Mouse (Mus musculus): Measurements from ENCODE around the gene P2ry12.

P2ry12 gene

DNA sequence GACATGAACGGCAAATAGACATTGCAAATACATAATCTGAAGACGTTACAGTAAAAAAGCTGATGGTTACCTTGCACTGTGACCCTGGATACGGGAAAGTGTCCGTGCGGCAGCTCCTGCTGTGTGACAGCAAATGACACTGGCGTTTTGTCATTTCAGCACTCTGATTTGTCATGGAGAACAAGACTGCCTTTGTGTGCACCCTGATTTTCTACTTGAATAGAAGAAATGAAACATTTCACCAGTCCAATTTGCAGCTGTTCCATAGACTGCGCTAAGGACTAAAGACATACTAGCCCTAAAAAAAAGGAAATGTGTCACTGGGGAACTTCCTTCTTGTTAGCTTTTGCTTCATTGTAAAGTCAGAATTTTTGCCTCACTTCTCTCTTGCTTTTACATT is at the start of gene P2ry12:
Gene P2ry12, minus strand, starts transcription at position 168 of the 400 bp plus-strand sequence.
- DNase-seq = peak; percentile 24

DNA sequence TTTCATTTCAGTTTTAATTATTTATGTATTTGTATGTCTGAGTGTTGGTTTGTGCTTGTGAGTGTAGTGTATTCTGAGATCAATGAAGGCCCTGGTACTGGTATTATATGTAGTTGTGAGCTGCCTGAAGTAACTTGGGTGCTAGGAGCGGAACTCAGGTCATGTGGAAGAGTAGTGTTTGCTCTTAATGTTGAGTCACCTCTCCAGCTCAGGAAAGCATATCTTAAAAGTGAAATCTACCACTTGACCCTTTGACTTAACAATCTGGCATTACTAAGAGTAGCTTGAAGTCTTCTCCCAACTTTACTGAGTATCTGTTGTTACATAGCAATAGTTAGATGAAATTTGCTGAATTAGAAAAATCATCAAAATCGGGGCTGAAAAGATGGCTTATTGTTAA is 42.8 kb upstream of the P2ry12 start:
- DNase-seq = no peak

DNA sequence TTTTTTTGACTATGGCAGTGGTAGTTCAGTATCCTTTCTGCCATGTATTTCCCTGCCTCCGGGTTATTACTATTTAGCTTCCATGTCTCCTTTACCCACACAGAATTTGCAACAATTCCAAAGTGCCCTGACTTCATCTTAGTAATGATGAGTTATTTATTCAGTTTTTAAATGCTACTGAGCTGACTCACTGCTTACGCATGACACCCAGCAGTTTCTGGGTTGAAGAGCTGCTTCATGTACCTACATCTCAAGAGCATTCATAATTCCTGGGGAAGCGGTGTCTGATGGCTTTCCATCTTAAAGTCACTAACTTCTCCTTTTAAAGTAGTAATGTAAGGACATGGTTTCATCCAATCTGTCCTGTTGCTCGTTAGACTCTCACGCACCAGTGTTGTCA is 42.3 kb upstream of the P2ry12 start:
- no peak for DNase-seq

DNA sequence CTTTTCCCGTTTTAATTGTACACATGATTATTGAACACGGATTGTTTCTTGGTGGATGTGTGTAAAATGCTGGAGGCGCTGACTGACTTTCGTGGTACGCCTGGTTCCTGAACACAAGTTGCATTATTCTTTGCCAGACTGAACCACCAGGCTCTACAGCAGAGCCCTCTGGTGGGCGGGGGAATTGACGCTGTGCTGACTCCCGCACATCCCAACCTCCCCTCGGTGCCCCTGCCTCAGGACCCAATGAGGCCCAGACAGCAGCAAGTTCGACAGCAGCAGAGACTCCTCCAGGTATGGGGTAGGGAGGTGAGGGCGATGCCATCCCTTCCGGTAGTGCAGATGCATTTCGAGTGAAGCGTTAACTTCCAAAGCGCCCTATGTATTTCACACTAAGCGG is 35.0 kb upstream of the P2ry12 start:
- no peak for DNase-seq

DNA sequence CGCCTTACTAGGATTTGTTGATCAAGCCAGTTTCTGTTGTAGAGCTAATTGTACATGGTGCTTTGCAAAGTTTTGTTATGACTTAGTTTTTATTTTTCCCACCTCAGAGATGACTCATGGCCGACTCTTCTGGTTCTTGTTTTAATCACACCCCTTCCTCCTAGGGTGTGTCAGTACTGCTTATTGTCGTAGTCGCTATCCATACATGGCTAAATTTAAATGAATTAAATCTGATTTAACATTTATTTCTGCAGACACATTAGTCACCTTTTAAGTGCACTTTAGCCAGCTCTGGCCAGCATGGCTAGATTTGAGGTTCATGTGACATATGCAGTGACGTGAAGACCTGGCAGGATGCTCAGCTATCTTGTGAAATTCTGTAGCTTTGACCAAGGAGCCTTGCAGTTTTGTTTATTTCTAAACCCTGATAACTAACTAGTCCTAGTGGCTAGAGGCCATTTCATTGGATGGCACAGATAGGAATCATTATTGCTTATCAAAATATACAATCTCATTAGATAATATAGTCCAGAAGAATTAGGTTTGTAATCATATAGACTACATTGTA is 34.0 kb upstream of the P2ry12 start:
- no peak for DNase-seq

GRCm38 (mm10) chr3:59295699-59296562 is 33.3 kb upstream of the P2ry12 start:
- DNase-seq = no peak

DNA sequence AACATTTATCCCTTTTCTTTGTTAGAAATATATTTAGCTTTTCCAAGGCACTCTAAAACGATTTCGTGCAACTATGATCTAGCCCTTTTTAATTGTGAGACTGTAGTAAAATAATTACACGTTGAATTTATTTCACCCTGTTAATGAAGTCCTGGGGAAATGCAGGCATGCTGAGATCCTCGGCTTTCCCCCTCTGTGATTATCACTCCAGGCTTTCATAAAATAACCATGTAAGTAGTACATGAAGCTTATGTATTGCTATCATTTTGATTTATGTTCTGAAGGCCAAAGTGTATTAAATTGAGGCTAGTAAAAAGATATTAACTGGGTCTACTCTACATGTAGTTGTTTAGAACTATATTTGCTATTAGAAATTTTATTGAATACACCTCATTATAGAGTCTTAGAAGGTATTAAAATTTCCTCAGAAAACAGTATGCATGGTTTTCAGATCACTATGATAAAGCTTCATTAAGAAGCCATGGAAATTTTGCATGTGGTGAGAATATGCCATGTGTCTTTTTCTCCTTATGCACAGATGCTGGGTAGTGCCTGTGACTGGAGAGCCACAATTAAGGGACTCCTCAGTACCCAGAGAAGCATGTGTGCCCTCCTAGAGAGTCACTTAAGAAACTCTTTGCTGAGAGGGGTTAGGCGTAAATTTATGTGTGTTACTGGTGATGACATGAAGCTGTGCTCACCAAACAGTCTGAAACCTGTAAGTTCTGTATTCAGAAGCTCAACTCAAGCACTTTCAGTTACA is 30.9 kb upstream of the P2ry12 start:
- DNase-seq = no peak

- DNase-seq = no peak
Measured at GRCm38 (mm10) chr3:59290551-59290950, 27.9 kb upstream of the P2ry12 start.

DNA sequence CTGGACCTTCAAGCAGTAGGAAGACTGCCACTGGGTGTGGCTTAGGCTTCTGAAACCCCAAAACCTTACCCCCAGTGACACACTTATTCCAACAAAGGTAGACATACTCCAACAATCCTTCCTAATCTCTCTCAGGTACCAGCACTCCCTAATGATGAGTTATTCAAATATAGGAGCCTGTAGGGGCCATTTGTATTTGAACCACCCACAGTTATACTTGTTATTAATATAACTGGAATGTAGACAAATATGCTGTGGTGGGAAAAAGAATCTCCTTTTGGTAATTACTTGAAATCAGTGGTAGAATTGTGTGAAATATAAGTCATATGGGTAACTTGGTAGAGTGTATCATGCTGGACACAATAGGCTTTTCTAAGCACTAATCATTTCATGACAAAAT is 15.9 kb upstream of the P2ry12 start:
- DNase-seq = no peak

- no peak for DNase-seq
Measured at GRCm38 (mm10) chr3:59278254-59278533, 15.5 kb upstream of the P2ry12 start.

DNA sequence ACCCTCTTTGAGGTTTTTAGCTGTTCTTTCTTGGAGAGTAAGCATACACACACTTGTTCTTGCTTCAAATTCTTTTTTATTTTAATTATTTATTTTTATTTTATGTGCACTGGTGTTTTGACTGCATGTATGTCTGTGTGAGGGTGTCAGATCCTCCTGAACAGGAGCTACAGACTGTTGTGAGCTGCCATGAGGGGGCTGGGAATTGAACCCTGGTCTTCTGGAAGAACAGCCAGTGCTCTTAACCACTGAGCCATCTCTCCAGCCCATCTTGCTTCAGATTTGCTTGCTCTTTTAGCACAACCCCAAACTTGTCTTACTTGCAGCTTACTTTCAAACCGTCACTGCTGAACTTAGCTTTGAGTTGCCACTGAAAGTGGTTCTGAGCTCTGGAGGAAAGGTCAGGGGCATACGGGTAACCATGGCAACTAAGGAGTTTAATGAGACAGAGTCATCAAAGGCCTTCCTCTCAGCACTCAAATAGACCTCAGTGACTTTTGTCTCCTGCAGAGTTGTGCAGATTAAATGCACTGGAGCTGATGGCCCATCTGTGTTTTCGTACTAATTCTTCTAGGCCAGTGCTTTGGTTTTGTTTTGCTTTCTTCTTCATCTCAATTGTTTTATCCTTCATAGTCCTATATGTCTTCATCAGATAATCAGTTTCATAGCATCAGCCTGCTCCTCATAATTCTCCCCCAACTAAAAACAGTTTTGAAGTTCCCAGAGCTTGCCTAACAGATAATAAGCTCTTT is 15.0 kb upstream of the P2ry12 start:
- DNase-seq = no peak

DNA sequence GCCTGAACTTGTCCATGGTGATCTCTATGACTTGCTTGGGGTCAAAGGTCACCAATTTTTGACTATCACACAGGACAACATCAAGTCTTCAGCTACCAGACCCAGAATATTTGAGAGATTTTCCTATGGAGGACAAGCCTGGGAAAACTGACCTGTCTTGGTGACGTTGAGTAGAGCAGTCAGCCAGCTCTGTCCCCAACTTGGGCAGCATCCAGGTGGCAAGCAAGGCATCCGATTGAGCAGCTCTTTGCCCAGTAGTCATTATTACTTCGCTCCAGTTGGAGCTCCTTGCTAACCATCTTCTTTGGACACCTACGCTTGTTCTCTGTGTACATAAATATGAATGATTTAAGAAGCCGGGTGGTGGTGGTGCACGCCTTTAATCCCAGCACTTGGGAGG is 8.1 kb upstream of the P2ry12 start:
- no peak for DNase-seq

DNA sequence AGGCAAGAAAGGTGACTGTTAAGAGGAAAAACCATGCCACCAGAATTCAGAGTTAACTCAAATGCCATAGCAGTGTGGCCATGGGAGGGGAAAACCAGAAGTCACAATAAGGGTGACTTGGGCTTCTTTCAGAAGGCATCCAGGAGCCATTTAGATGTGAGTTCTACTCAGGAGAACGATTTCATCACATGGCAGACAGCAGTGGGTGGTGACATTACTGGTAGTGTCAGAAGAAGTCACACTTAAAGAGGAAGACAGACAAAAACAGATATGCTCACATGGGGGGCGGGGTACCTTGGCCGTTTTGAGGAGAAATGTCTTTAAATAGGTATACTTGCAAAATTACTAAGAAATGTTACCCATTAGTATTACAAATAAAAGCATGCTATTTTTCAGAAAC is 1.3 kb upstream of the P2ry12 start:
- DNase-seq = peak; percentile 67

GRCm38 (mm10) chr3:59263417-59263816 is 746 bp upstream of the P2ry12 start:
- no peak for DNase-seq

DNA sequence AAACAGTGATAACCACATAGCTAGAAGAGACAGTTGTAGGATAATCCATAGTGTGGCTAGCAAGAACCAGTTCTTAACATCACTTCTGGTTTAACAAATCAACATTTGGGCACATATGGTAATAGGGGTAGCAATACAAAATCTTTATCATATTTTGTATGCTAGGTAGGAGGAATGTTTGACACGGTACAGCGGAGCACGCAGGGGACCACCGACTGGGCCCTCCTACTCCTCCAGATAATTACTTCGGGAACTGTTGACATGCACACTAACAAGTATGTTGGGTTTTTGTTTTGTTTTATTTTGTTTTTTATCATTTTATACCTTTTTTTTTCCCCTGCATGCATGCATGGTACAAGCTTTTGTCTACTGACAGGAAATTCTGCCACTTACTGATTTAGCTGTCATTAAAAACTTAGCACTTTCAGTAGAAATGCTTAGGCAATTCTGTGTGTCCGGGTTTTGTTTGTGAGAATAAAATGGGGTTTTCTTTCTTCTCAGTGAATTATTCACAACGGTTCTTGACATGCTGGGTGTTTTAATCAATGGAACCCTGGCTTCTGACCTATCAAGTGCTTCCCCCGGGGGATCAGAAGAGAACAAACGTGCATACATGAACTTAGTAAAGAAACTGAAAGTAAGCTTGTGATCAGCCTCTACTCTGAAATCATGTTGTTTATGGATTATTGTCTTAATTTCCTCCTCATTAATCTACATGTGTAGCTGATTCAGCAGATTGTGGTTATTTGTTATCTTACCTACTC is 780 bp downstream of the P2ry12 start:
- DNase-seq = no peak

- DNase-seq = peak; percentile 80
Measured at GRCm38 (mm10) chr3:59260745-59261144, 1.9 kb downstream of the P2ry12 start.

DNA sequence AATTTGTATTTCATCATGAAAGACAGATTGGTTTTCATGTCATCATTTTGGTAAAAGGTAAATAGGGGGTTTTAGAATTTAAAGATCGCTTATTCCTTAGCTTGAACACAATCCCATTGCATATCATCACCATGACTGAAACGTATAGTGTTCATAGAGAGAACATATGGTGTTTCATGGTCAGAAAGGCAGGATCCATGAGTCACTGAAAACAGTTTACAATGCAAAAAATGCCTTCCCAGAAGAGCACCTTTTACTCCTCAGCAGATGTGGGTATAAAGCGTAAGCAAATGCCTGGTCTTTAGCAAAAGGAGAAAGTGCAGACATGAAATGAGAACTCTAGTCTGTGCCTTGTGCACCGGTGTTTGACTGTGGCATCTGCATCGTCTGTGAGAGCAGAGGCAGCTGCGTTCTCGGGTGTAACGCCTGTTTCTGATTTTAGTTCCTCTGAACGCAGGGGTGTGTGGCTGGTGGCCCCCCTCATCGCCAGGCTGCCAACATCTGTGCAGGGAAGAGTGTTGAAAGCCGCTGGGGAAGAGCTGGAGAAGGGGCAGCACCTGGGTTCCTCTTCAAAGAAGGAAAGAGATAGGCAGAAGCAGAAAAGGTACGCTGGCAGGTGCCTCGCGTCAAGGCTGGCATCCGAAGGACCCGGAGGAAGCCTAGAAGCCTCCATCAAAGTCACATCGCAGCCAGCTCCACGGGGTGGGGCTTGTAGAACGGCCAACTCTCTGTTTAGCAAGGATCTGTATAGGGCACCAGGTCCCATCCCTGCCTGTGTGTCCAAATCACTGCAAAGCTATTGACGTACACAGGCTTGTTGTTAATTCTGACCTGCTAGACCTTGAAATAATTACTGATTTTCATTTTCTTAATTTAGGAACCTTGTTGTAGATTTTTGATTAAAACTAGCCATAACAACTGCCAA is 4.7 kb downstream of the P2ry12 start:
- no peak for DNase-seq

- no peak for DNase-seq
Measured at GRCm38 (mm10) chr3:59250454-59250853, 12.2 kb downstream of the P2ry12 start.

DNA sequence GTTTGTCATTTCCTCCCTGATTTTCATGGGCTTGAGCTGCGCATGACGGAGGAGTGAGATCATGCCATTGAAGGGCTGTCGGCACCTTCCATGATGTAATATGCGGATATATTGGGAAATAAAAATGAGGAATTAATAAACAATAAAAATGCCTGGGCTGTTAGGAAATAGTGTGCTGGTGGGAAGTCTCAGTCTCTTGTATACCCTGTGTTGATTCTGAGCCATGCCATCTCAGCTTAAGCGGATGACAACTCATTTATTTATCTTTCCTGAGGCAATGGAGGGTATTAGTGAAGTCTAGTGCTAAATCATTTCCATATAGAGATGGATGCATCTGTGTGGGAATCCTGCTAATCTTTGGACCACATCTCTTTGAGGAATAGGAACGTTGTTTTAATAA is 14.6 kb downstream of the P2ry12 start:
- no peak for DNase-seq

DNA sequence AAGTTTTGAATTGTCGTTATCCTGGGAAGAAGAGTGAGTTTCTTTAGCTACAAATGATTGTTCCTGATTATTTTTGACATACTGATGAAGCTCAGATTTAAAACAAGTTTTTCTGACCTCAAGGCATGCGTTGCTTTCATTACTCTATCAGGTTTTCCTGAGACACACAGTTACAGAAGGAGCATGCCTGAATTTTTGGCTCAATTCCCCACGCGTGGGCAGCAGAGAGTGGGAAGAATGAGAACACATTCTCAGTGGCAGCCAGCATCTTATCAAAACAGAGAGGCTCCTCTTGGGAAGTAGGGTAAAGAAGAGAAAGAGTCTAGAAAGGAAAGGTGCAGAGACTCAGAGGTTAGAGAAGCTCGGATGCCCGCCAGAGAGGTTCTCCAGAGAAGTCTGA is 19.3 kb downstream of the P2ry12 start:
- DNase-seq = peak; percentile 77

GRCm38 (mm10) chr3:59234878-59235277 is 27.8 kb downstream of the P2ry12 start:
- peak; percentile 42 for DNase-seq
